Mouse (Mus musculus): ENCODE results near the gene Adat2. TPM values are rescaled to one million over a fixed set of nuclear protein-coding genes. Genes with fewer than 3 reads are reported as not detected.

Gene Adat2
- polyA plus RNA-seq (2012) = 3.7 and 5.6 TPM in 2 replicates

- no peak for TF ChIP-seq GATA1 (IDR thresholded peaks at IDR 0.05; ENCODE audit: low read length)
These were observed at the start of gene Adat2, which contains the start of gene Pex3 for GRCm38 (mm10) chr10:13552646-13553497. TSS of gene Adat2 (plus strand) at chr10:13552894. TSS of gene Pex3 (minus strand) at chr10:13553142.

DNA sequence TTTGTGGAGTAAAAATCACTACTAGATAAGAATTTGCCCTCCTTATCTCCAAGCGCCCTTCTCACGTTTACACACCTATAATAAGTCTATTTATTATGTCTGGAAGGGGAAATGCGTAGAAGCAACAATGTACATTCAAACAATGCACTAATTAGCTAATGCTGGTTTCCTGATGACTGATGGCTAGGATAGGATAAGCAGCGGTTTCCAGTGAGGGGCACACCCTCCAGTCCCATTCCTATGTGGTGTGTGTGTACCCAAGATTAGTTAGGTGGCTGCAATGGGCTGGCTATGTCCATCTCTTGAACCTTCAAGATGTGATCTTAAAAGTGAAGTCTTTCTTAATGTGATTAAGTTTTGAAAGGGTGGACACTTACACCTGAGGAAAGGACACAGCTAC lies 30.8 kb upstream of the Adat2 start:
- TF ChIP-seq GATA1 (IDR thresholded peaks at IDR 0.05; ENCODE audit: low read length) = no peak

DNA sequence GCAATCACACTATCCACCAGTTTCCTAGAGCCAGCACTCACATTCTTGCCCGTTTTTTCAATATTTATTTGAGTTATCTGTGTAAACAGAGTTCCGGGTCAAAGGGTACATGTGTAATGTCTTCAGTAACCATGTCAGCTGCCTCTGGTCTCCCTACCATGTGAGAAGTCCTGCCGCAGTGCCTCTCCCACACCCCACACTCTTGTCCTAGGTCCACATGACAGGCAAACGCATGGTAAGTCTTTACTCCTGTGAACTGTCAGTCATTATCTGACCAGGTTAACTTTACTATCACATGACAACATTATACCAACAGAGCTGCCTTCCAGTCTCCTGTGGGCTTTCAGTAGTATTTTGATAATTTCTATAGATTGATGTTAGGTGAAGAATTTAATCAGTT lies 24.5 kb upstream of the Adat2 start:
- TF ChIP-seq GATA1 (IDR thresholded peaks at IDR 0.05; ENCODE audit: low read length) = no peak

DNA sequence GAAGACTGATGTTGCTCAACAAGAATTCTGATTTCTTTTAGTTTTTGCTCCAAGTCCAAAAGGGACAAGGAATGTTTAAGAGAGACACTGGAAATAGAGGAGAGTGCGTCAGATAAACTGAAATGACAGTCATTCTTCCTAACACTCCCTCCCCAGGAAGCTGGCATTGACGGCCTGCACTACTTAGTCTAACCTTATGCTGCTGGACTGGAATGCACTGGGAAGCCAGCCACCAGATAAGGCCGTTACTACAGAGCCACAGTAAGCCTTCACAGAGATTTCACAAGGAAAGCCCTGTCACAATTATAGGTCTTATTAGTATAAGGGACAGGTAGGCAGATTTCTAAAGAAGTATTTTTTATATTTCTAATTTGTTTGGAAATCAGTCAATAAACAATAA lies 17.9 kb upstream of the Adat2 start:
- TF ChIP-seq GATA1 (IDR thresholded peaks at IDR 0.05; ENCODE audit: low read length) = no peak

DNA sequence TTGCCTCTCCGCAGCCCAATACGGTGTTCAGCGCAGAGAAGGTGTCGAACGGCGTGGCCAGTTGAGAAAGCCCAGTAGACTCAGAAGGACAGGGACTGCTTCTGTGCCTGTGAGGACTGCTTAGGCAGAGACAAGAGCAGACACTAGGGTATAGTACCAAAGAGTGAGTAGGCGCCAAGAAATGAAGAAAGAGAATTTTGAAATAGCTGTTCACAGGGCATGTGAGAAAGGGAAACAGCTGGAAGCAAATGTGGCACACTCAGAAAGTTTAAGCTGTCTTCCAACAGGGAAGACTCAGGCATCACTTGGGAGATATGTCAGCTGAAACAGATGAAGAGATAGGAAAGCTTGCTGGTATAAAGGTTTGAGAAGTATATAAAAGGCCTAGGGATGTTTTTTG lies 16.0 kb upstream of the Adat2 start:
- no peak for TF ChIP-seq GATA1 (IDR thresholded peaks at IDR 0.05; ENCODE audit: low read length)

GRCm38 (mm10) chr10:13539769-13540333 lies 12.8 kb upstream of the Adat2 start:
- no peak for TF ChIP-seq GATA1 (IDR thresholded peaks at IDR 0.05; ENCODE audit: low read length)

DNA sequence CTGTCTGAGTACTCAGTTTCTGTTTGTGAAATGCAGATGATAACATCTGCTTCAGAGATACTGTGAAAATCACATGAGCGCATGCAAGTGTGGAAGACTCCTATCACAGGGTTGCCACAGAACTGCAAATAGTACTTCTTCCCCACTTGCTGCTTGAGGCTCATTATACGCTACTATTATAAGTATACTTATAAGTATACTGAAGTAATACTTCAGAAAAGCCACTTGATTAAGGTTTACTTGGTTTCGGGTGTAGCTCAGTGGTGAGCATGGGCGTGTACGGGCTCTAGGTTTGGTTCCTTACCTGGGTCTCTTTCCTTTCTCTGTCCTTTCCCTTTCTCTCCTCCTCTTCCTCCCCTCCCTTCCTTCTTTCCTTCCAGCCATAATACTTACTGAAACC lies 11.0 kb upstream of the Adat2 start:
- no peak for TF ChIP-seq GATA1 (IDR thresholded peaks at IDR 0.05; ENCODE audit: low read length)

DNA sequence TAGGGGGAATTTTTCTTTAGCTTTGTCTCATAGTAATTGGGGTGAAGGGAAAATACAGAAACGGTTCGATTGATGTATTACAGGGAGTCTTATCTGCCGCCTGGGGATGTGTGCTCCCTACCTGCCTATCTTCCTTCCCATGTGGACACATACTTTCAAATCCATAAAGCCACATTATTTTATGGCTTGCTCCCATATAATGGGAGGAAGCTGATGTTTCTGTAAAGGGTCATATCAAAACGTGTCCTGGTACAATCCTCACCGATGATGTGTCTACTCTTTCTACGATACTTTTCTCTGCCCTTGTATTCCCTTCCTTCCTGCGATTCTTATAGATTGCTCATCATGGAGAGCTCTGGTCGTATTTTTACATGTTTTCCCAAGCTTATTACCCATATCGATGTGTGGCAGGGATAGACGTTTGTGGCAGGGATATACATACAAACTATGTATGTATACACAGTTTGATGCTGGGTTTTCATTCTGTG lies 848 bp downstream of the Adat2 start:
- no peak for TF ChIP-seq GATA1 (IDR thresholded peaks at IDR 0.05; ENCODE audit: low read length)

DNA sequence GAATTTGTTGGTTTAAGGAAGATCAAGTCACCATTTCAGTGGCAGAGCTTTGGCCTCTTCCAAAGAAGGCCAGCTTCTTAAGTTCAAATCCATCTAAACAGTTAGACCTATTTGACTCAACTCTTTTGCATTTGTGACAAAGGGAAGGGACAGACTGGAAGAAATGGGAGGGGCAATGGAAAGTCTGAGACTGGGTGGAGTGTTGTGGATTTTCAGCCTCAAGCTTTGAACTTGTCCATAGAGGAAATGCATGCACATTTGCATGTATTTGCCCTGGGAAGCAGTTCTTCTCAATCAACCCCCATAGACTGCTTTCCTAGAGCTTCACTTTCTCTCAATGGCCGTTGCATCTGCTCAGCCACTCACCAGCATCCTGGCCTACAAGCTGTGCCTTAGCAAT lies 1.6 kb downstream of the Adat2 start:
- TF ChIP-seq GATA1 (IDR thresholded peaks at IDR 0.05; ENCODE audit: low read length) = no peak

GRCm38 (mm10) chr10:13560014-13560674 lies 7.5 kb downstream of the Adat2 start:
- no peak for TF ChIP-seq GATA1 (IDR thresholded peaks at IDR 0.05; ENCODE audit: low read length)

- TF ChIP-seq GATA1 (IDR thresholded peaks at IDR 0.05; ENCODE audit: low read length) = no peak
These were observed 11.8 kb downstream of the Adat2 start for GRCm38 (mm10) chr10:13564364-13565079.

GRCm38 (mm10) chr10:13565080-13565448 lies 12.4 kb downstream of the Adat2 start:
- TF ChIP-seq GATA1 (IDR thresholded peaks at IDR 0.05; ENCODE audit: low read length) = no peak

DNA sequence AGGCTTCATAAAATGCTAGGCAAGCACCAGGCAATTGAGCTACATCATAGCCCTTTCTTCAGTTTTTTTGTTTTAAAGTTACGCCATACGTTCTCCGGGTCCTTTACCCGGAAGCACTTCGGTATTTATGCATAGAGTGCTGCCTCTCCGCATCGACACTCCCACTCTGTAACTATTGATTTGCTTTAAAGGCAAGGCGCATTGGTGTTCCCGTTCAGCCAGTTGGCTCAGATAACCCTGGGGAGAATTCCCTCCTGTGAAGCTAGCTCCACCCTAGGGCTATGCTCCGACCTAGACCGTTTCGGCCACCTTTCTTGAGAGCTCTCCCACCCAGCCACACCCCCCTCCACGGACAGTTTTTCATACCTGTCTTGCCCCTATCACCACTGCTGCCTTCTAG lies 13.7 kb downstream of the Adat2 start:
- no peak for TF ChIP-seq GATA1 (IDR thresholded peaks at IDR 0.05; ENCODE audit: low read length)

DNA sequence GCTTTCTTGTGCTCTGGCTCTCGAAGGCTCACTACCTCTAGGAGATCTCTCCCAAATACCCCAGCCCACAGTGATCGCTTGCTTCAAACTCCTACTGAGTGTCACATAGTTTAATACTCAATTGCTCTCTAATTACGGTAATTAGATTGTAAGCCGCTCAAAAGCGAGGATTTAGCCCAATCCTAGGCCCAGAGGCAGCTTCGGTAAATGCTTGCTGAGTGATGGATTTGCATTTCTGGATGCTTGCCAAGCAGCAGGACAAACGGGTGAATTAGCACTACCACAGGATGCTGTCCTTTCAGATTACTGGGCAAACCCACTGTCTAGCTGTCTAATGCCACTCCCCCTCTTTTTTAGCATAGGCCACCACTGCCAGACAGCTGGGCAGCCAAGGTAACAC lies 17.1 kb downstream of the Adat2 start:
- no peak for TF ChIP-seq GATA1 (IDR thresholded peaks at IDR 0.05; ENCODE audit: low read length)

GRCm38 (mm10) chr10:13570697-13571538 lies 18.2 kb downstream of the Adat2 start:
- TF ChIP-seq GATA1 (IDR thresholded peaks at IDR 0.05; ENCODE audit: low read length) = no peak
